Mouse (Mus musculus) cerebellum, postnatal 10 days (tissue): ENCODE measurements around the gene Klhl31.

Experiments
- DNase-seq, 2 experiments: peaks; one replicate each; pipeline ENCODE4 v3.0.0; 2021; ENCODE audit warnings: mixed read lengths in 2 of 2

The Klhl31 gene

DNA sequence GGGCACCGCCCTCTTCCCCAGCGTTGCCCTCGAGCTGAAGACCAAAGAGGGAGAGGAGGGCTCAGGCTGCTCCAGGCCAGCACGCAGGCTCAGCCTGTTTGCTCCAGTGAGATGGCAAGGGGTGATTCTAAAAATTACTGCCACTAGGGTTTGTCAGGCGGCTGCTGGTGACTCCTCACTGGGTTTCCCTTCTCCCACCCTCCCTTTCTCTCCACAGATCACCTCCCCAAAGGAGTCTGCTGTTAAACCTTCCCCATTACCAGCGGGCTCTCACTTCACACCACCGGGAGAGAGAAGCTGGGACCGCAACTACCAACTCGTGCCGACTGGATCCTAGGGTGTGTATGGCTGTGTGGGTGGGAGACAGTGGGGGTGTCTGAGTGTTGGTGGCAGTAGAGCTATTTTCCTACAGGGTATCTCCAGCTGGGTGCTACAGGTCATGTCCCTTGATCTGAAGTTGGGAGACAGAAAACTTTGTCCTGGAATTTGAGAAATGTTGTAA is at the start of gene Klhl31:
Gene Klhl31 (plus strand): TSS at position 51 of the 502 bp plus-strand sequence.
- DNase-seq = no peak

DNA sequence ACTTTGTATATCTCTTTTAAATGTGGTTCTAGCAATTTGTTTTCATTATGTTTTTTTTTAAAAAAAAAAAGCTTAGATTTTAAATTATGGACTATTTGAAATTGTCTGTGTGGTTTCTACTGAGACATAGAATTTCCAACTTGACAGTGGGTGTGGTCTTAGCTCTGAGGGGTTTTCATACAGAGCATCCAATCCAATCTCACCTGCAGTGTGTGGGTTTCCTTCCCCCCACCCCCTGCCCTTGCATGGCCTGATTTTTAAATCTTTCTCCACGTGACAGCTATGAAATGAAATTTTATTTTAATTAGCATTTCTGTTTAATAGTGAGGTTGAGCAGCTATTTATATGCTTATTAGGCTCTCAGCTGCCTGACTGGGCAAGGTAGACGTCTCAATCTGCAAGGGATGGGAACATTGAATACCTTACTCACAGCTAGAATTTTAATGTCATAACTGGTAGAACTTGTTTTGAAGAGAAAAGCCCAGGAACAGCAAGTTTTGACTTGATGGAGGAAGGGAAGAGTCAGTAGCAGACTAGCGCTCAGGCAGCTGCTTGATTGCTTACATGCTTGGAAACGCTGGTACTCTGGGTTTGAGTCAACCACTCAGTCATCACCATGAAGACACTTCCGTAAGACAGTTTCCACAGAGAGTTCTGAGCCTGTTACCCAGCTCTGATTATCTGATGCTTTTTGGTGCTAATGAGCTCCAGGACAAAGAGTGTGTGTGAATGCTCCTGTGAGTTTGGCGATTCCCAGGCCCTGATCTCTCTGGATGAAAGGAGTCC is 49.3 kb upstream of the Klhl31 start:
- DNase-seq = no peak

DNA sequence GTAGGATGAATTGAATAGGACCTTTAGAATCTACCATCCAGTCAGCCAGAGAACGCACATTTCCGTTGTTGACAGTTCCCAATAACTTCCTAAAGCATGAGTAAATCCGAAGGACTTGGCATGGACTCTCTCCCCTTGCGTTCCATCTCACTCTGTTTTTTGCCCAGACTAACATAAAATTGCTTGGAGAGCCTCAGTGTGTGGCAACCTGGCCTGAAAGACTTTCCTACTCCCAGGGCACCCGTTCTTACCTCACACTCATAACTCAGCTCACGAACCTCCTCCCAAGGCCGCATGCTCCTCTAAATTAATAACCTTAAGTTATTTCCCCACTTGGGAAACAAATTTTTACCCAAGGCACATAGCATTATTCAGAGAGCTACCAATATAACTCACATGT is 48.7 kb upstream of the Klhl31 start:
- no peak for DNase-seq

DNA sequence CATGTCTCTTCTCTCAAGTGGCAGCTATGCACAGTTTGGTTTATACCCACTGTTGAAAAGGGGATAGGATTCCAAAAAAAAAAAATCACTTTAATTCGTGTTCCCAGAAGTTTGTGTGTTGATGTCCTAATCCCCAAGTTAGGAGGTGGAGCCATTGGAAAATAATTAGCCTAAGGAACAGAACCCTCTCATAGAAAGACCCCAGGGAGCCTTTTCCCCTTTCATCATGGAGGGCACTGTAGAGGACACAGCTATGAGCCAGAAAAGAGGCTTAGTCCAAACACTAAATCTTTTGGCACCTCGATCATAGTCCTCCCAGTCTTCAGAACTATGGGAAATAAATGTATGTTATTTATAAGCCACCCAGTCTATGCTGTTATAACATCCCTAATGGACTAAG is 46.8 kb upstream of the Klhl31 start:
- DNase-seq = no peak

DNA sequence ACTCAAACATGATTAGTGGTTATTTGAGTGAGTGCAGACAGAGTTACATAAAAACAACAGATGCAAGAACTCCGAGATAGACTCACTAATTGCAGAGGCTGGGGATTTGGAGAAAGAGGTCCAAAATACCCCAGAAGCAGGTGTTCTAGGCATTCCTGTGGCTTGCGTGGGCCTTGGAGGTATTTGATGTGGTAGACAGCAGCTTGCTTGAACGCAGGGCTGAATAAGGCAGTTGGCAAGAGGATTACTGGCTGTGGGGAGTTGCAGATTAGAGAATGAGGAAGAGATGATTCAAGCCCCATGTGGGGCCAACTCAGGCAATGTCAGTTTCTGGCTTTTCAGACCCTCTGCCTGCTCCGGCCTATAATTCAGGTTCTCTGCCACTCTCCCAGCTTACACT is 43.9 kb upstream of the Klhl31 start:
- no peak for DNase-seq

DNA sequence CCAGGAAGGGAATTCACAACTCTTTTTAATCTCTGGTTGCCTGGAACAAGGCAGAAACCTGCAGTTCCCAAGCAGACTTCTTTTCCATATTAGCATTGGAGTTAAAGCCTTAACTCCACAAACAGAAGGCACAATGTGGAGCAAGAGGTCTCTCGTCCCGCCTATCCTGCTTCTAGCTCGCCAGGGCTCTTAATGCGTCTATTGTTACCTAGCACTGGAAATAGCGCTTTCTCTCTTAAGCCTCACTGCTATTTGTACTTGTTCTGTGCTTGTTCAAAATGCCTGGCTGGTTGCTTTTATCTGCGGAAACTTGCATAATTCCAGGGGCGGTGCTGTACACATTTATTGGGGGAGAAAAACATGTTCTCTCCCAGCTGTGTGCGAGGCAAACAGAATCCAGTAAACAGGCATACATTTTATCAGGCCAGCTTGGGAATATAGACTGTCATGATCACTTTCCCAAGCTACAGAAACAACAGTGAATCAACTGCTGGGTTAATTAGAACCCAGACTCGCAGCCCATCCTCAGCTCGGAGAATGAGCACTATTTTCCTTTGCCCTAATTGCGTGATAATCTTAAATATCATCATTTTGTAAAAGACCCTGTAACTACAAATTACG is 41.2 kb upstream of the Klhl31 start:
- no peak for DNase-seq

DNA sequence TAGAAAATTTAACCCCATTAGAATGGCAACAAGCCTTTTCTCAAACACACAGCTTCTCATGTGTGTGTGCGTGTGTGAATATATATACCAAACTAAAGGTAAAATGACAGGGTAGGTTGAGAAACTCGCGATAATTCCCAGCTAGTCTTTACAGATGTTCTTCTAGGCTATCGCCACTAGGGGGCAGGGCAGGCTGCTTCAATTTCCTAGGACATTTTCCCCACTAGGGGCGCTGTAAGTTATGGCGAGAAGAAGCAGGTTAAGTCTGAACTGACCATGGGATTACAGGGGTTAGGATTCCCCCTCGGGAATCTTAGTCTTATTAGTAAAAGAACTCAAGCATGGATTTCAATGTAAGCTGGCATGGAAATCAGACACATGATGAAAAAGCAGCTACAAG is 39.9 kb upstream of the Klhl31 start:
- peak; percentile 90 to 96 for DNase-seq

DNA sequence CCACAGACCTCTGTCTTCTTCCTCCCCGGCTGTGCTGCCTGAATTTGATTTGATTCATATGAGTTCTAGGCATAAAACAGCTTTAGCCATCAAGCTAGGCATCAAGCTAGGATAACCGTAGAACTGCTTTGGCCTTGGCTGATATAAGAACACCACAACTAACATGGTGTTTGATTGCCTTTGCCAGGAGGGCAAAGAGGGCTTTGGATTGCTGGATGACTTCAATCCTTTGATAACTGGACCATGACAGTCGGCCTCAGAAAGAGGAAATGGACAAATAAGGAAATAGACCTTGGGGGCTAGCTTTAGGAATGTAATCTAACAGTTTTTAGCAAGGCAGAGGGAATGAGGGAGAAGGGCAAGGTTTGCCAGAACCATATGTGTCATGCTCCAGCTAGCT is 37.7 kb upstream of the Klhl31 start:
- DNase-seq = no peak

DNA sequence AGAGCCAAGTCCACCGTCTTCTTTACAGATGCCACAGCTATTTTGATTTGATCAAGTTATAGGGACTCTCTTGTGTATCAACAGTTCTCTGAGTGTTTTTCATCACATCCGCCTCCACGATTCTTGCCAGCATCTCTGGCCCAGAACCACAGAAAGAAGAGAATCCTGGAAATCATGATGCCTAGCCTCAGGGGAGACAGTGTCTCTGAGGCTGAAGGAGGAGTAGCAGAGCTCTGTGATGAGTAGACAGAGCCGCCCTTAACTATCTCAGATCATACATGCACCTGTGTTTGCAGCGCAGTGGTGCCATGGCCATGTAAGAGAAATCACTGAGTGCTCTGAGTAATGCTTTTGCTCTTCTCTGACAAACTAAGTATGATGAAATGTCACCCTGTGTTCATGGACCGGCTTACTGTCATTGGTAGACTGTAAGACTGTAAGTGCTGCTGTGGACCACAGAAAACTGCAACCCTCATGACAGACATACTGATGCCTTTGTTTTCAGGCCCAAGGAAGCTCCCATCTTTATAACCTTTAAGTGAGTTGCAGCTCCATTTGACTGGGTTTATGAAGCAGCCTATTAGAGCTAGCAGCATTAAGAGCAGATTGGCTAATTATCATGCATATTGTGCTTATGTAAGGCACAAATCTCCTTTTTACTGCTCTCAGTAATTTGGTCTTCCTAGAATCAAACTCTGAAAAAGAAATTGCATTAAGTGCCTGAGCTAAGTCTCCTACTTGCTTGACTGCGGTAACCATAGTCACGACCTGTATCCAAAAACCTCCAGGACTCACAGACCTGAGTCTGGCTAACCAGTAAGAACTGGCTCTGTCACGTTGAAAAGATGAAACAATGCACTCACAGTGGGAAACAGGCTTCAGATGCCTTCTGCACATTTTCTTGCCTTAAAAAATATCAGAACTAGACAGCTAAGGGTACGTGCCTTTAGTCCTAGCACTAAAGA is 33.7 kb upstream of the Klhl31 start:
- no peak for DNase-seq

DNA sequence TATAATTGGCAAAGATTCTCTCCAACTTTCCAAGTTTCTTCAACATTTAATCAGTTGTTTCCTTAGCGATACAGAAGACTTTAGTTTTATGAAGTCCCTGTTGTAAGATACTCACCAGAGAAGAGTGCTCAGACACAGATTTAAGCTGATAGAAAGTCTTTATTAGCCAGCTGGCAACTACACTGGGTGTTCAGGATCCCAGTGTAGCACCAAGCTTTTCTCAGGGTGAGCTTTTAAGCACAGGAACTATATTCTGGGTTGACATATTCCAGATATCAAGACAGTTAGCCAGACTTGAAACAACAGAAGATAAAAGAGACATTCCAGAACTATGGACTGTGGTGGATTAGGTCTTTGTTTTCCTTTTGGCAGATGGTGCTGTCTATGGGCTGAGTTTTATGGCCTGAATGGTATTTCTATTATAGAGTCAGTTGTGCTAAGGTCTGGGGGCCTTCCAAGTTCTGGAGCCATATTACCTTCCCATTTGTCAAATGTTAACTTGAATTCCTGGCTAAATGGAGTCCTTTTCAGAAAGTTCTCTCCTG is 32.3 kb upstream of the Klhl31 start:
- DNase-seq = no peak

DNA sequence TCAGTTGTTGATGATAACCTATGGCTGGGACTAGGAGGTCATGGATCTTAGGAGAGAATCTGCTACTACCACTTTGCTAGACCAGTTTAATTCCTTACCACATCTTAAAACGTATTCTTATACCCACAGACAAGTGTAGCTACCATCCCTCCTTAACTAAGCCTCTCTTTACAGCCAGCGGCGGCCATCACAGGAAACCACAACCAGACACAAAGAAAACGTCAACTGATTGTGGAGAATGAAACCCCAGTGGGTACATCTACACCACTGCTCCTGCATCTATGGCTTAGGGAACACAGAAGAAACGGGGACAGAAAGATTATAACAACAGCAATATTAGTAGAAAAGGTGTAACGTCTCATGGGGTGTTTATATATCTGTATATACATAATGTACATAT is 29.0 kb upstream of the Klhl31 start:
- DNase-seq = no peak

DNA sequence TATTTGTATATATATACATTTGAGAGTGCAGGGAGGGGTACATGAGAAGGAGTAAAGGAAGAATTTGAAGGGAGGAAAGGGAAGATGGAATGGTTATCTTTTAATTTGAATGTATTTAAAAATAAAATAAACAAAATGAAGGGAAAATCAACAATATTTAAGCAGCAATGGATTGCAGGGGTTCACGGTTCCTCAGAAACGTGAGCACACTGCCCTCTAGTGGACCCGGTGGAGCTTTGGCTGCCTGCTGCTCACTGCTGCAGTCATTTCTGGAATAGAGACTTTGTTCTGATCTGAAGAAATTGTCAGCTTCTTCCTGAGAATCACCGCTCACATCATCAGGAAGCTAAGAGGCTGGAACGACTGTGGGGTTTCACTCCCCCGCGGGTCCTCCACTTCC is 28.5 kb upstream of the Klhl31 start:
- peak; percentile 52 to 59 for DNase-seq

DNA sequence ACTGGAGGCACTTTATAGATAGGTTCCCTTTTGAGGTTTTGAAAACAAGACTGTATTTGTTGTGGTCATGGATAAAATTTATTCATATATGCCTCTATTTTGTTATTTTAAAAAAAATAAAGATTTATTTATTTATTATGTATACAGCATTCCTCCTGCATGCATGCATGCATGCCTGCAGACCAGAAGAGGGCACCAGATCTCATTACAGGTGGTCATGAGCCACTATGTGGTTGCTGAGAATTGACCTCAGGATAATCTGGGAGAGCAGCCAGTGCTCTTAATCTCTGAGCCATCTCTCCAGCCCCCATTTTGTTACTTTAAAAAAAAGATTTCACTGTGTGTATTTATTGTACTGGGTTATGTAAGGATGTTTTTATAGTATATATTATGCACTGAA is 25.5 kb upstream of the Klhl31 start:
- DNase-seq = peak; percentile 27 to 31

DNA sequence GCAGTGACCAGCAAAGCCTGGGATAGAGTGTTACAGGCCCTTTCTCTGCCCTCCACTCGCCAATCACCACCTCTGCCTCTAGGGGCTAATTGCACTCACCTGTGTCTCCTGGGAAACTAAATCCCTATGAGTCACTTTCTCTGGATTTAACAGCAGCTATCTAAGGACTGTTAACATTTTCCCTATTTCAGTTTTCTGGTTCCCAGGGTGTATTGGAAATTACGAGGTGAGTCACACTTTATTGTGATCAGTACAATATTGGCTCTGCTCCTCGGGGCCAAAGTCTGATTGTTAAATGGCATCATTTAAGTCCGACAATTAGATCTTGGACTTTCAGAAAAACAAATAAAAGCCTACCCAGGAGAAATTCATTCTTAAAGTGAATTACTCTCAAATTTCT is 24.0 kb upstream of the Klhl31 start:
- DNase-seq = no peak

DNA sequence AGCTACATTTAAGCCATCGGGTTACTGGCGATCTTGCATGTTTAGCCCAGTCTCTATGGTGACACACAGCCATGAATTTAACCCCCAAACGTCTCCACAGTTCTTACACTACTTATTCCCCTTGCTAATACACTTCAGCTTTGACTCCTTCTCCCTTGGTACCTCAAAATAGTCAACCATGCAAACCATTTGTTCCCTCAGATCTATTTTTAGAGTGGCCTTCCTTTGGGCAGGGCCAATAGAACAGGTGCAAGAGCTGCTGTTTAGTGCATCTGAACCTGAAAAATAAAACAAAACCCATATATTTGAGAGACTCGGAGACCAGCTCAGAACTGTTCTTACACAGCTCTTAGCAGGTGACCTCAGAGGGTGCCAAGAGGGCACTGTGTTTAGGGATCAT is 20.4 kb upstream of the Klhl31 start:
- DNase-seq = no peak

DNA sequence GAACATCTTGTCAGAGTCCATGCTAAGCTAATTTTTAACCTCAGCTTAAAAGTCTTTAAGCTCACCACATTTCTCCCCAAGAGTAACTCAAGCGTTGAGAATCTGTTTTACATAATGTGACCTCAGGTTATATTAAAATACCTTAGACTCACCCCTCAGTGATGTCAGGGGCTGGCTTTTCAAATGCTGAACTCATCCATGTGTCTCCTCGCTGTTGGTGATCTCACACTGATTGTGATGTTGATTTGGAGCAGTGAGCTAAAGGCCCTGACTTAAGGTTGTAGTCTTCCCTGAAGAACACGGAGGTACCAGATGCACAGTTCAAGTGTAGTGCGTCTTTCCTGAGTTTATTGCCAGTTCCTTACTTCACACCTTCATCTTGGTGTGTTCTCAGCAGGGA is 19.5 kb upstream of the Klhl31 start:
- no peak for DNase-seq

DNA sequence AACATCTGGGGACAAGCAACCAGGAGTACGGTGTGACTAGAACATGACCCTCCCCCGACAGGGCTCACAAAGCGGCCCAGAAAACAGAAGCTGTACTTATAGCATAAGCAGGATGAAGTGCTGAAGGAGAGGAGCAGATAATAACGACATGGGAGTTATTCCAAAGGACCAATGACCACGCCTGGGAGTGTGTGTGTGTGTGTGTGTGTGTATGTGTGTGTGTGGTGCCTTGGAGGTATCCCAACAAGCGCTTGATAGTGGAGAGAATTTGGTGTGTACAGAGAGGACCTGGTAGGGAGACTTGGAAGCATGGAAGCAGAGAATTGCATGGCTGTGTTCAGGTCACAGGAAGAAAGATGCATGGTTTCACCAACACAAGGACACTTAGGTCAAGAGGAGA is 18.5 kb upstream of the Klhl31 start:
- no peak for DNase-seq

DNA sequence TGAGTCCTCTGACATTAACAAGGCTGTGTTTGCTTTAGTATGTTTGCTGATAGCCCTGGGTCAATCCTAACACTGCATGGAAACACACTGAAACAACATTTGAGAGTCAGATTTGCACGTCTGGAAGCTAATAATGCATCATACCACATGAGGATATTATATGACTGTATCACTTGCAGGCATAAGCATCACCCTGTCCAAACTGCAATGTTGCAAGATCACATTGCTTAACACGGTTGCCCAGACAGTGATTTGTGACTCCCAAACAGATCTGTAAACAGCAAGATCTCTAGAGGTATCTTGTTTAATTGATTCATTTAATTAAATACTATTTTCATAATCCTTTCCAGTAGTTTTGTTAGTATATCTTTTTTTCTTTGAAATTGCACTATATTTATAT is 17.9 kb upstream of the Klhl31 start:
- DNase-seq = no peak

DNA sequence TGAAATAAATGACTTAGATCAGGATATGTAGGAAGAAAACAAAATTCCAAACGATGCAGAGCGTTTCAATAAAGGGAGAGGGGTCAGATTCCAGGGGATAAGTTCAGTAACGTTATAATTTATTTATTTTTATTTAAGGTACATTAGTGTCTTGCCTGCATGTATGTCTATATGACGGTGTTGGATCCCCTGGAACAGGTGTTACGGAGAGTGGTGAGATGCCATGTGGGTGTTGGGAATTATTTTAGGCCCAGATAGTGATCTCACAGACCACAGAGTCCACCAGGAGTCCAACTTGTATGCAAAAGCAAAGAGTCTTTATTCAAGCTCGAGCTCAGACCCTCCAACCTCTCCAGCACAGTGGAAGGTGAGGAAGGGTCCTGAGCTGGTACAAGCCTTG is 16.2 kb upstream of the Klhl31 start:
- no peak for DNase-seq

DNA sequence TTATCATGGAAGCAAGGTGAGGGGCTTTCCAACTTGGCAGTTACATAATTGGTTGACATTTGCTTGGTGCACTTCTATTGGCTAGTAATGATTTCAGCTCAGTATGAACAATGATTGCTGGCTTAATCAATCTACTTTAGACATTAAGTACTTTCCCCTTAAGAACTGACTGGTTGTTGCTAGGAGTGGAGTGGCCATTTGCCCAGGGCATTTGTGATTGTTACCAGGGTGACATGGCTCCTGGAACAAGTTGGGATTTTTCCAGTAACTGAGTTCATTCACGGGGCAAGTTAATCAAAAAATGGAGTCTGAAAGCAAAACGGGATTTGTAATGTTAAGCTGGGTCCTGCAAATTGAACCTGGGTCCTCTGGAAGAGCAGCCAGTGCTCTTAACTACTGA is 15.8 kb upstream of the Klhl31 start:
- peak; percentile 16 to 23 for DNase-seq

DNA sequence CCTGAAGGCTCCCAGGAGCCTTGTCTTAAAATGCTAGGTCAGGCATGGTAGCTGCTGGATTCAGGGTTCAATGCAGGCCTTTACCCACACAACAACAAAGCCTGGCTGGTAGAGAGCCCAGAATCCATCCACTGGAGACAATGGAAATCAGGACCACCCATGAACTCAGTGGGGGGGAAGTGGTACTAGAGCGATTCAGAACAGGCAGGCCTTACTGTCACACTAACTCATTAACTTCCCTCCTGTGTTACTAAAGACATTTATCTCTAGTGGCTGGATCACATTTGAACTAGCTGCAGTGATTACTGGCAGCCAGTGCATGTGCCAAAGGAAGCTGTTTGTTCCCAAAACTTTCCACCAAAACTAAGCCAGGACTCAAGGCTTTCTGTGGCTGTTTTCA is 13.4 kb upstream of the Klhl31 start:
- peak in 1 of 2 experiments; percentile 10 for DNase-seq

DNA sequence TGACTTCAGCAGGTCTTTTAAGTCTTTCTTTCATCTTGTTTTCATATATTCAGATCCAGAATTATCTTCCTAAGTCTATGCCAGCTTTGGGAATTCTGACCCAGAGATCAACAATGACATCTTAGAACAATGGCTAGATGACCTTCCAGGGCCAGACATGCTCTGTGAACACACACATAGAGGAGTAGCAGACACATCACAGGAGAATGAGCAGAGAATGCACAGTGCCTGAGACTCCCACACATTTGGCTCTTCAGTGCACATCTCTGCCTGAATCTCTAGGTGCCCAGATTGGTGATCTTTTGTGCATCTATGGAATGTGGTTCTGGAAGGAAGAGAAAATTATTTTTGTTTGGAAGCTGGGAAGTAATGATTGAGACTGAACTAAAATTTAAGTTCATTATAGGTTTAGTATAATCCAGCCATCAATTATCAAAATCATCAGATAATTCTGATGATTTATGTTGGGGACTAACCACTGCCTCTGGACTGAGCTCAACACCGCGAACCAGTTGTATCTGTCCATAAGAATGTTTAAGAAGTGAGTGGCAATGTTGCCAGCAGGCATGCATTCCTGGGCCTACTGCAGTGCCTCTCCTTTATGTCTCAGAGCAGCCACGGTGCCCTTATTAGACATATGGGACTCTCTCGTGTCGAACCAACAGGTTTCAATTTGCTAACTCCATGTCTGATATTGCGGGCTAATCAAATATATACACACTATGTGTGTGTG is 12.8 kb upstream of the Klhl31 start:
- DNase-seq = no peak
